Mouse (Mus musculus) heart, postnatal 0 days (tissue): Measurements from ENCODE around the gene Gab2.

Source experiments
- CTCF ChIP-seq: IDR thresholded peaks from 2 replicates; pipeline ENCODE4 v1.5.1; 2016; ENCODE audit warnings: antibody characterized with exemption, control low read depth, low read depth
- EP300 ChIP-seq: IDR thresholded peaks from 2 replicates; pipeline ENCODE4 v1.6.1; 2016; ENCODE audit warnings: antibody characterized with exemption, low read depth

GRCm38 (mm10) chr7:97357840-97358239, 276.5 kb downstream of the Gab2 start:
- no peak for TF ChIP-seq EP300
- no peak for TF ChIP-seq CTCF
